Mouse (Mus musculus) cerebellum, adult 2 months (tissue): ENCODE measurements around the gene Nxph4.

Source experiments
- CTCF ChIP-seq: fragments of 200-500 bp; IDR thresholded peaks from 2 replicates; pipeline ENCODE4 v1.5.1; 2011; ENCODE audit warnings: low read depth, mild to moderate bottlenecking, control low read depth, low read length, moderate library complexity, borderline replicate concordance; ENCODE audit not compliant: insufficient read depth
- POLR2A ChIP-seq: fragments of 200-500 bp; IDR thresholded peaks from 2 replicates; pipeline ENCODE4 v1.6.1; 2011; ENCODE audit warnings: low read length, control low read depth, borderline replicate concordance; ENCODE audit not compliant: insufficient read depth

GRCm38 (mm10) chr10:127509051-127509836 is 25.1 kb downstream of the Nxph4 start:
- TF ChIP-seq POLR2A (no peak), CTCF (peak; percentile 76)
